Mouse (Mus musculus): Measurements from ENCODE around the gene Pfkfb4. TPM values are rescaled to one million over a fixed set of nuclear protein-coding genes. Genes with fewer than 3 reads are reported as not detected.
A peak's percentile ranks its signal among the peaks of the same experiment; 100 is the strongest.

The Pfkfb4 gene
- polyA plus RNA-seq, 1 experiment, result 4.4 TPM

DNA sequence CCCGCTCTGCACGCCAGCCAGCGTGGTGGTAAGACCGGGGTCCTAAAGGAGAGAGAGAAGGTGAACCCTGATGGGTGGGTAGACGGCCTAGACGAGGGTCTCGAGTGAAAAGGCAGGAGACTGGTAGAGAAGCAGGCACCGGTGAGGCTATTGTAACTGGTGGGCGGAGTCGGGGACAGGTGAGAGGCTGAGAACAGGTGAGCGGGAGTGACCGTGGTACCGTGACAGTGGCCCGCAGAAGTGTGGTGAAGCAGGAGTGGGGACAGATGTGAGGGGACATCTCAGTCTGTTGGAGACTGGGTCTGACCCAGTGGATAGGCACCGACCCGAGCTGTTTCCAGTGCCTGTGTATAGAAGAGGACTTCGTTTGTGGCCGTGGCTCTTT lies 499 bp downstream of the Pfkfb4 start:
- peaks cover 6% of the 10 kb centered on the region for H3K79me2 ChIP-seq (ENCODE audit: control insufficient read depth, insufficient read depth)
- peak overlapping the region; percentile 35 for H3K4me3 ChIP-seq
- H3K27me3 ChIP-seq (ENCODE audit: control insufficient read depth, insufficient read depth, insufficient read length), result no peaks in the 10 kb centered on the region
- peak overlapping the region; percentile 81 for H3K4me2 ChIP-seq (ENCODE audit: low read depth)
- TF ChIP-seq USF1 (IDR thresholded peaks at IDR 0.05; ENCODE audit: low read depth), result no peak
- no peak for TF ChIP-seq TCF12 (IDR thresholded peaks at IDR 0.05; ENCODE audit: insufficient read depth, poor library complexity, severe bottlenecking)
- no peak for TF ChIP-seq POLR2AphosphoS2 (IDR thresholded peaks at IDR 0.05; ENCODE audit: insufficient read length, low read depth)
- TF ChIP-seq SRF (IDR thresholded peaks at IDR 0.05; ENCODE audit: control insufficient read depth, insufficient read length, low read depth), result no peak
- no peak for TF ChIP-seq E2F4 (IDR thresholded peaks at IDR 0.05; ENCODE audit: insufficient read depth)
- TF ChIP-seq MAX (IDR thresholded peaks at IDR 0.05; ENCODE audit: low read depth), result no peak
- no peak for TF ChIP-seq MYOD1 (IDR thresholded peaks at IDR 0.05; ENCODE audit: control insufficient read depth in 1 of 3, insufficient read length in 2 of 3, low read depth in 2 of 3)
- TF ChIP-seq MYOG (IDR thresholded peaks at IDR 0.05; ENCODE audit: control insufficient read depth in 1 of 3, insufficient read depth in 1 of 3, insufficient read length in 2 of 3, low read depth in 2 of 3), result no peak
- TF ChIP-seq POLR2A (IDR thresholded peaks at IDR 0.05; ENCODE audit: insufficient read length, low read depth), result no peak
- no peak for TF ChIP-seq TCF3 (IDR thresholded peaks at IDR 0.05; ENCODE audit: insufficient read length, low read depth)
- no peak for TF ChIP-seq REST (IDR thresholded peaks at IDR 0.05; ENCODE audit: insufficient read depth, insufficient read length)
- no peak for TF ChIP-seq CEBPB (IDR thresholded peaks at IDR 0.05; ENCODE audit: insufficient read depth, poor library complexity, severe bottlenecking)
- no peak overlapping the region for H3ac ChIP-seq (ENCODE audit: control insufficient read depth, insufficient read length)
- H3K36me3 ChIP-seq (ENCODE audit: control insufficient read depth, insufficient read depth), result no peaks in the 10 kb centered on the region

DNA sequence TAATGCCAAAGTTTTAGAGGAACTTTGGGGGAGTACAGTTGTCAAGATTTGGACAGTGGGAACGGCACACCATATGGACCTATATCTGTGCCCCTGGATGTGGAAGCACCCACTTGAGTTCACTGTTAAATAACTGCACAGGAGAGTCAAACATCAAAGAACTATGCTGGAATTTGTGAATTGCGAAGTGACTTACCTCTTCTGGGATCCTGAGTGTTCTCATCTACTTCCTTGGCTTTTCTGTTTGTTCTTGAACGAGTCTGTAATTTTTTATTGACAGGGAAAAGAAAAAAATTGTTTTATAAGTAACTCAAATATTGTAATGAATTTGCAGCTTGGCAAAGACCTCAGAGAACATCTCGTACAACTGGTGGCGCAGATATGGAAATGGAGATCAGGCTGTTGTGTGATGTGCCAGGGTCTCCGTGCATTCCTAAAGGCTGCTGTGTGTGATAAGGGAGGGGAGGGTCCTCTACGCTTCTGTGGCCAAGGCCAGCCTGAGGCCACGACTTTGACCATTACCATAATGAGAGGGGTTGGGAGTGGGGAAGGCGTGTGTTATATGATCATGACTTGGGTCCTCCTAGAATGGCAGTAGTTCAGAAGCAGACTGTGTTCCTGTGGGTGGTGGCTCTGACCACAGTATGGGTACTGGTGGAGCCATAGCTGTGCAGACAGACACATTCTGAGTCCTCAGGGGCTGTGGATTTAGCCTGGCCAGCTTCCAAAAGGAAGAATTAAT lies 1.2 kb downstream of the Pfkfb4 start:
- H3ac ChIP-seq (ENCODE audit: control insufficient read depth, insufficient read length), result no peak overlapping the region
- TF ChIP-seq REST (IDR thresholded peaks at IDR 0.05; ENCODE audit: insufficient read depth, insufficient read length) (no peak), TCF12 (IDR thresholded peaks at IDR 0.05; ENCODE audit: insufficient read depth, poor library complexity, severe bottlenecking) (no peak), USF1 (IDR thresholded peaks at IDR 0.05; ENCODE audit: low read depth) (no peak), MAX (IDR thresholded peaks at IDR 0.05; ENCODE audit: low read depth) (no peak), SRF (IDR thresholded peaks at IDR 0.05; ENCODE audit: control insufficient read depth, insufficient read length, low read depth) (no peak), TCF3 (IDR thresholded peaks at IDR 0.05; ENCODE audit: insufficient read length, low read depth) (no peak), POLR2AphosphoS2 (IDR thresholded peaks at IDR 0.05; ENCODE audit: insufficient read length, low read depth) (no peak), POLR2A (IDR thresholded peaks at IDR 0.05; ENCODE audit: insufficient read length, low read depth) (no peak)
- H3K4me3 ChIP-seq, result peak overlapping the region; percentile 35
- H3K36me3 ChIP-seq (ENCODE audit: control insufficient read depth, insufficient read depth), result no peaks in the 10 kb centered on the region
- H3K79me2 ChIP-seq (ENCODE audit: control insufficient read depth, insufficient read depth), result peaks cover 6% of the 10 kb centered on the region
- H3K4me2 ChIP-seq (ENCODE audit: low read depth), result peak overlapping the region; percentile 81
- H3K27me3 ChIP-seq (ENCODE audit: control insufficient read depth, insufficient read depth, insufficient read length), result no peaks in the 10 kb centered on the region

DNA sequence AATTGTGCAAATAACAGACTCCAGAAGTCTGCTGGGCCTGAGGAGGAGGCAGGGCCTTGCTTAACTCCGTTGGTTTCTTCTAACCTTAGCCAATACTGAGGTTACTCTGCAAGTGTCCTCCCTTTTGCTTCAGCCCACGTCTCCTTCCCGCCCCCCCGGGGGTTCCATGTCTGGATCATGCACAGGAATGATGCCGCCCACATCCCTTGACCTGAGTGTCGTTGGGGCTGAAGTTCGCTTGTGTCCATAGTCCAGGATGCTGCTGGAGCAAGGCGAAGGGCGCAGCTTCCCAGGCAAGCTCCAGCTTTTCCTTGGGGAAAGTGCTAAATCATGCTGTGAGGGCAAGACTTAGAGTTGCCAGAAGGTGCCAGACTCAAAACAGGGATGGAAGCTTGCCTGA lies 4.8 kb downstream of the Pfkfb4 start:
- no peaks in the 10 kb centered on the region for H3K36me3 ChIP-seq (ENCODE audit: control insufficient read depth, insufficient read depth)
- peaks cover 6% of the 10 kb centered on the region for H3K79me2 ChIP-seq (ENCODE audit: control insufficient read depth, insufficient read depth)
- no peaks in the 10 kb centered on the region for H3K27me3 ChIP-seq (ENCODE audit: control insufficient read depth, insufficient read depth, insufficient read length)
- H3ac ChIP-seq (ENCODE audit: control insufficient read depth, insufficient read length), result no peak overlapping the region
- no peak overlapping the region for H3K4me2 ChIP-seq (ENCODE audit: low read depth)
- H3K4me3 ChIP-seq, result no peak overlapping the region
- TF ChIP-seq POLR2A (IDR thresholded peaks at IDR 0.05; ENCODE audit: insufficient read length, low read depth), result no peak
- no peak for TF ChIP-seq CEBPB (IDR thresholded peaks at IDR 0.05; ENCODE audit: insufficient read depth, poor library complexity, severe bottlenecking)
- TF ChIP-seq POLR2AphosphoS2 (IDR thresholded peaks at IDR 0.05; ENCODE audit: insufficient read length, low read depth), result no peak
- TF ChIP-seq TCF12 (IDR thresholded peaks at IDR 0.05; ENCODE audit: insufficient read depth, poor library complexity, severe bottlenecking), result no peak
- no peak for TF ChIP-seq MAX (IDR thresholded peaks at IDR 0.05; ENCODE audit: low read depth)
- TF ChIP-seq MYOD1 (IDR thresholded peaks at IDR 0.05; ENCODE audit: control insufficient read depth in 1 of 3, insufficient read length in 2 of 3, low read depth in 2 of 3), result no peak
- no peak for TF ChIP-seq MYOG (IDR thresholded peaks at IDR 0.05; ENCODE audit: control insufficient read depth in 1 of 3, insufficient read depth in 1 of 3, insufficient read length in 2 of 3, low read depth in 2 of 3)
- TF ChIP-seq TCF3 (IDR thresholded peaks at IDR 0.05; ENCODE audit: insufficient read length, low read depth), result no peak
- no peak for TF ChIP-seq E2F4 (IDR thresholded peaks at IDR 0.05; ENCODE audit: insufficient read depth)
- no peak for TF ChIP-seq REST (IDR thresholded peaks at IDR 0.05; ENCODE audit: insufficient read depth, insufficient read length)
- TF ChIP-seq USF1 (IDR thresholded peaks at IDR 0.05; ENCODE audit: low read depth), result no peak
- no peak for TF ChIP-seq SRF (IDR thresholded peaks at IDR 0.05; ENCODE audit: control insufficient read depth, insufficient read length, low read depth)

DNA sequence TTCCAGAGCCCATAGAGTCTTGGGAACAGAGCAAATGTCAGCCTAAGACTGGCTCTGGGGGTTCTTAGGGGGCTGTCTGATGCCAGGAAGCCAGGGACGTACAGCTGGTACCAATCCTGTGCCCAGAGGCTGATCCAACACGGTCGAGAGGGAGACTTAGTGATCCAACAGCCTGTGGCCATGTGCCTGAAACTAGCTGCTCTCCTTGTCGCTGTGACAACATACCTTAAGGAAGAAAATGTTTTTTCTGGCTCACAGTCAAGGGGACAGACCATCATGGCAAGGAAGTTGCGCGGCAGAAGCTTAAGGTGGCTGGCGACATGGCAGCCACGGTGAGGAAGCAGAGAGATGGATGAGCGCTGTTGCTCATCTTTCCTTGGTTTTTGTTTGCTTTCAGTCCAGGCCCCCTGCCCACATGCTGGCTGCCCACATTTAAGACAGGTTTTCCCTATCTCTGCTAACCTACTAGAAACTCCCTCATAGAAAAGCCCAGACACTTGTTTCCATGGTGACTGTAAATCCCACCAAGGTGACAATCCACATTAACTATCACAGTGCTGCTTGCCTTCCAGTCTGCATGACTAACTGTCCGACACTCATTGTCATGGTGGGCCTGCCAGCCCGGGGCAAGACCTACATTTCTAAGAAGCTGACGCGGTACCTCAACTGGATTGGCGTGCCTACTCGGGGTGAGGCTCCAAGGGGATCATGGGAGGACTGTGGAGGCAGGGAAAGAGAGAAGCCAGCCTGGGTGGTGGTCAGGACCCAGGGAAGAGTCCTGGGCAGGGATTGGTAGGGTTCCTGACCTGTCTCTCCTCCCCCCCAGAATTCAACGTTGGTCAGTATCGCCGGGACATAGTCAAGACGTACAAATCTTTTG lies 6.9 kb downstream of the Pfkfb4 start:
- TF ChIP-seq MYOG (IDR thresholded peaks at IDR 0.05; ENCODE audit: control insufficient read depth in 1 of 3, insufficient read depth in 1 of 3, insufficient read length in 2 of 3, low read depth in 2 of 3) (no peak), TCF3 (IDR thresholded peaks at IDR 0.05; ENCODE audit: insufficient read length, low read depth) (no peak), REST (IDR thresholded peaks at IDR 0.05; ENCODE audit: insufficient read depth, insufficient read length) (no peak), MAX (IDR thresholded peaks at IDR 0.05; ENCODE audit: low read depth) (no peak), POLR2A (IDR thresholded peaks at IDR 0.05; ENCODE audit: insufficient read length, low read depth) (no peak), USF1 (IDR thresholded peaks at IDR 0.05; ENCODE audit: low read depth) (no peak), POLR2AphosphoS2 (IDR thresholded peaks at IDR 0.05; ENCODE audit: insufficient read length, low read depth) (no peak), MYOD1 (IDR thresholded peaks at IDR 0.05; ENCODE audit: control insufficient read depth in 1 of 3, insufficient read length in 2 of 3, low read depth in 2 of 3) (no peak), TCF12 (IDR thresholded peaks at IDR 0.05; ENCODE audit: insufficient read depth, poor library complexity, severe bottlenecking) (no peak)
- Histone ChIP-seq H3K4me3 (no peak overlapping the region), H3K4me2 (ENCODE audit: low read depth) (no peak overlapping the region), H3ac (ENCODE audit: control insufficient read depth, insufficient read length) (no peak overlapping the region), H3K36me3 (ENCODE audit: control insufficient read depth, insufficient read depth) (no peaks in the 10 kb centered on the region), H3K27me3 (ENCODE audit: control insufficient read depth, insufficient read depth, insufficient read length) (no peaks in the 10 kb centered on the region), H3K79me2 (ENCODE audit: control insufficient read depth, insufficient read depth) (no peaks in the 10 kb centered on the region)
